25 mouse cellular contexts compared by ENCODE assay signal in the genomic region with DNA sequence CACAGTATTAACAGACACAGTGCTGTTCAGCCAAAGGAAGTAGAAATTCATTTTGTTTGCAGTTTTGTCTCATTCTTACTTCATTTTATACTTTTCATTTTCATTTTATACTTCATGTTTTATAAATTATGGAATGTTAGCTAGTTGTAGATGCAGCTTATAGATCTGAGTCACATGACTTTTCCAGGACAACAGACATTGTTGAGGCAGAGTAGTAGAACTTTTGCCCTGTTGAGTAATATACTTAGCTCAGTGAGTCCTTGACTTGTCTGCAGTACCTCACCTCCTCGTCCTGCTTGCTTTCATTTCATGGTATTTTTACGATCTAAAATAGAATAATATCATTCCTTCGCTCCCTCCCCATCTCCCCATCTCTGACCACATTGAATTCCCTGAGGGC.
"Had no signal": no experiment of that assay in that cellular context is flagged by ENCODE, and none has a peak within 500 bp of the region (broad histone marks: within the 10 kb centered on the region; RNA-seq: fewer than 3 reads in every experiment).

No protein-coding gene starts in this region.

- H3K27ac ChIP-seq: heart, adult 2 months; heart, embryonic 13.5 days; heart, embryonic 15.5 days; hindbrain, embryonic 13.5 days; hindbrain, embryonic 15.5 days; hindbrain, postnatal 0 days; kidney, embryonic 15.5 days; kidney, postnatal 0 days; limb, embryonic 13.5 days; limb, embryonic 15.5 days; liver, embryonic 14.5 days had no signal

- ATAC-seq: hindbrain, postnatal 0 days had no signal

- DNase-seq: gastrocnemius, postnatal 14 days; gastrocnemius, postnatal 36 days; heart, adult 2 months; heart, postnatal 14 days; heart, postnatal 36 days; kidney, adult 11 months; kidney, adult 2 months; kidney, adult 9 months; kidney, postnatal 14 days; kidney, postnatal 36 days; layer of hippocampus, adult 9-11 months; layer of hippocampus, postnatal 36 days; left cerebral cortex, postnatal 4 days; lung, adult 18-20 months had no signal

- H3K9me3 ChIP-seq: heart, embryonic 13.5 days; heart, embryonic 15.5 days; hindbrain, embryonic 13.5 days; hindbrain, embryonic 15.5 days; kidney, embryonic 15.5 days; limb, embryonic 13.5 days; limb, embryonic 15.5 days had no signal

- H3K27me3 ChIP-seq: heart, embryonic 13.5 days; heart, embryonic 15.5 days; hindbrain, embryonic 13.5 days; hindbrain, embryonic 15.5 days; kidney, embryonic 15.5 days; limb, embryonic 13.5 days; limb, embryonic 15.5 days had no signal

- H3K4me2 ChIP-seq: heart, embryonic 11.5 days; heart, embryonic 13.5 days; heart, embryonic 15.5 days; hindbrain, embryonic 13.5 days; hindbrain, embryonic 15.5 days; kidney, embryonic 15.5 days; limb, embryonic 13.5 days; limb, embryonic 15.5 days had no signal

- H3K4me3 ChIP-seq: heart, adult 2 months; heart, embryonic 13.5 days; heart, embryonic 15.5 days; hindbrain, embryonic 13.5 days; hindbrain, embryonic 15.5 days; kidney, embryonic 15.5 days; limb, embryonic 13.5 days; limb, embryonic 15.5 days had no signal

- H3K9ac ChIP-seq: heart, embryonic 13.5 days; heart, embryonic 15.5 days; hindbrain, embryonic 13.5 days; hindbrain, embryonic 15.5 days; kidney, embryonic 15.5 days; limb, embryonic 13.5 days; limb, embryonic 15.5 days; liver, embryonic 14.5 days had no signal
